In genomic region chr3:89994807-89995515, GRCm38 (mm10) we compare ENCODE assay signal across 19 mouse cellular contexts. TPM values are rescaled to one million over a fixed set of nuclear protein-coding genes. Genes with fewer than 3 reads are reported as not detected.
DNase-seq lines count a peak whose midpoint lies in the region; ATAC-seq and TF ChIP-seq lines count a peak whose summit lies in the region.
"Had no signal": no experiment of that assay in that cellular context is flagged by ENCODE, and none has a peak within 500 bp of the region (broad histone marks: within the 10 kb centered on the region; RNA-seq: fewer than 3 reads in every experiment).

No protein-coding gene starts in this region.

- peak; percentile 14; the same call in 1 of the 2 replicates for TF ChIP-seq CTCF in gastrocnemius, adult 2 months (IDR thresholded peaks at IDR 0.05)
- 0 out of 2 replicates have a peak, but pooled peaks have one; percentile 5 for TF ChIP-seq CTCF in lung, postnatal 0 days (IDR thresholded peaks at IDR 0.05)
- TF ChIP-seq CTCF in lung, adult 2 months (IDR thresholded peaks at IDR 0.05; ENCODE audit: insufficient read depth, low read length), result no peak

- no peak for TF ChIP-seq EP300 in lung, postnatal 0 days (IDR thresholded peaks at IDR 0.05)

- no peak overlapping the region for H3K9ac ChIP-seq in lung, postnatal 0 days (replicated peaks; ENCODE audit: low read depth)
- H3K9ac ChIP-seq: embryonic facial prominence, embryonic 15.5 days; heart, embryonic 13.5 days; lung, embryonic 15.5 days; midbrain, embryonic 15.5 days had no signal

- 86% methylated on average over 5 of the region's 5 CpGs for WGBS in lung, postnatal 0 days
- WGBS in lung, adult 2 months, result 87% methylated on average over 5 of the region's 5 CpGs

- no peaks in the 10 kb centered on the region for H3K27me3 ChIP-seq in lung, postnatal 0 days (replicated peaks; ENCODE audit: insufficient read depth, low read length)
- H3K27me3 ChIP-seq in splenic B cell, adult 2 months (ENCODE audit: control insufficient read depth, insufficient read depth, low read length, poor library complexity, severe bottlenecking), result no peaks in the 10 kb centered on the region
- H3K27me3 ChIP-seq: embryonic facial prominence, embryonic 15.5 days; heart, embryonic 13.5 days; lung, embryonic 15.5 days; midbrain, embryonic 15.5 days had no signal

- no peaks in the 10 kb centered on the region for H3K36me3 ChIP-seq in lung, postnatal 0 days (ENCODE audit: insufficient read depth, low read length)
- H3K36me3 ChIP-seq in splenic B cell, adult 2 months (ENCODE audit: control insufficient read depth, insufficient read depth, low read length, poor library complexity, severe bottlenecking), result peaks cover 7% of the 10 kb centered on the region; the same call in 1 of the 2 replicates

- intact Hi-C loops in gastrocnemius, adult 2 months (cut with DNase I), result no loop called here
- intact Hi-C loops in gastrocnemius, postnatal 14 days (cut with DNase I; ENCODE audit: low total_unique reads), result no loop called here

- H3K27ac ChIP-seq in gastrocnemius, adult 2 months, result no peak overlapping the region
- H3K27ac ChIP-seq in lung, postnatal 0 days (ENCODE audit: low read length), result no peak overlapping the region
- H3K27ac ChIP-seq: embryonic facial prominence, embryonic 15.5 days; heart, embryonic 13.5 days; hindbrain, postnatal 0 days; lung, embryonic 15.5 days; midbrain, embryonic 15.5 days had no signal

- H3K4me2 ChIP-seq in lung, postnatal 0 days (replicated peaks; ENCODE audit: low read depth, low read length), result no peak overlapping the region
- H3K4me2 ChIP-seq: embryonic facial prominence, embryonic 15.5 days; heart, embryonic 13.5 days; lung, embryonic 15.5 days; midbrain, embryonic 15.5 days had no signal

- H3K4me3 ChIP-seq in gastrocnemius, adult 2 months, result no peak overlapping the region
- H3K4me3 ChIP-seq in lung, postnatal 0 days (ENCODE audit: low read depth, low read length), result no peak overlapping the region
- no peak overlapping the region for H3K4me3 ChIP-seq in lung, adult 2 months (replicated peaks; ENCODE audit: extremely low read depth, low read depth, low read length)
- H3K4me3 ChIP-seq: embryonic facial prominence, embryonic 15.5 days; heart, embryonic 13.5 days; lung, embryonic 15.5 days; midbrain, embryonic 15.5 days had no signal

- H3K9me3 ChIP-seq in lung, postnatal 0 days (ENCODE audit: low read length), result no peaks in the 10 kb centered on the region
- H3K9me3 ChIP-seq: embryonic facial prominence, embryonic 15.5 days; heart, embryonic 13.5 days; lung, embryonic 15.5 days; midbrain, embryonic 15.5 days had no signal

- no peak for ATAC-seq in lung, postnatal 0 days
- ATAC-seq: hindbrain, postnatal 0 days; midbrain, embryonic 15.5 days had no signal

- DNase-seq in gastrocnemius, adult 2 months, result no peak
- no peak for DNase-seq in gastrocnemius, postnatal 14 days
- DNase-seq in lung, postnatal 0 days (ENCODE audit: low spot score), result no peak
- no peak for DNase-seq in lung, adult 2 months
- peak; percentile 18 for DNase-seq in NIH3T3 (ENCODE audit: low read depth)
- DNase-seq in splenic B cell, adult 2 months (ENCODE audit: low read depth, low spot score), result peak; percentile 28
- no peak for DNase-seq in layer of hippocampus, adult 9-10 months (ENCODE audit: low spot score)
- DNase-seq: cerebellum, adult 8-10 months; embryo, embryonic 11 days; gastrocnemius, postnatal 36 days; heart, postnatal 4 days; kidney, adult 18-20 months; kidney, postnatal 4 days; spleen, adult 18-20 months had no signal

- TF ChIP-seq POLR2A in lung, adult 2 months (IDR thresholded peaks at IDR 0.05; ENCODE audit: borderline replicate concordance, extremely low read depth, low read depth, low read length), result no peak

- no peaks in the 10 kb centered on the region for H3K4me1 ChIP-seq in lung, postnatal 0 days (ENCODE audit: insufficient read depth, low read depth, low read length)
- peaks cover 5% of the 10 kb centered on the region for H3K4me1 ChIP-seq in lung, adult 2 months (ENCODE audit: control insufficient read depth, insufficient read depth, low read length)

RNA-seq across cellular contexts. Expression of gene Hax1, which starts 3.6 kb away (rescaled TPM):
- 10 to 100 TPM; 52.2 to 57.7 TPM for total RNA-seq in gastrocnemius, adult 2 months (2021)
- total RNA-seq in gastrocnemius, postnatal 14 days (2021), result 10 to 100 TPM; 45.2 to 50.2 TPM
- 80.5 and 93.6 TPM in 2 replicates for polyA plus RNA-seq in lung, postnatal 0 days (2015; fragmentation: Nextera tagmentation; extraction: Ambion mirVana)
- 30.3 and 42.8 TPM in 2 replicates for polyA plus RNA-seq in lung, adult 2 months (2012; rRNA removed)

RNA-seq across cellular contexts. Expression of gene Atp8b2, which starts 31.7 kb away (rescaled TPM):
- 1 to 10 TPM; 6.0 to 9.8 TPM for total RNA-seq in gastrocnemius, adult 2 months (2021)
- total RNA-seq in gastrocnemius, postnatal 14 days (2021), result 10 to 100 TPM; 20.6 to 28.7 TPM
- polyA plus RNA-seq in lung, postnatal 0 days (2015; fragmentation: Nextera tagmentation; extraction: Ambion mirVana), result 7.1 and 7.4 TPM in 2 replicates
- polyA plus RNA-seq in lung, adult 2 months (2012; rRNA removed), result 31.9 and 52.7 TPM in 2 replicates

RNA-seq across cellular contexts. Expression of gene 4933434E20Rik, which starts 56.5 kb away (rescaled TPM):
- 10 to 100 TPM; 82.0 to 93.3 TPM for total RNA-seq in gastrocnemius, adult 2 months (2021)
- 10 to 100 TPM; 46.8 to 56.9 TPM for total RNA-seq in gastrocnemius, postnatal 14 days (2021)
- polyA plus RNA-seq in lung, postnatal 0 days (2015; fragmentation: Nextera tagmentation; extraction: Ambion mirVana), result 144 and 146 TPM in 2 replicates
- polyA plus RNA-seq in lung, adult 2 months (2012; rRNA removed), result 34.7 and 47.4 TPM in 2 replicates

RNA-seq across cellular contexts. Expression of gene Ubap2l, which starts 57.5 kb away (rescaled TPM):
- total RNA-seq in gastrocnemius, adult 2 months (2021), result 100 to 1,000 TPM in 1 of 2 experiments, 10 to 100 TPM in 1; 94.5 to 104 TPM
- 10 to 100 TPM; 90.4 to 95.0 TPM for total RNA-seq in gastrocnemius, postnatal 14 days (2021)
- polyA plus RNA-seq in lung, postnatal 0 days (2015; fragmentation: Nextera tagmentation; extraction: Ambion mirVana), result 101 and 118 TPM in 2 replicates
- polyA plus RNA-seq in lung, adult 2 months (2012; rRNA removed), result 91.9 and 95.2 TPM in 2 replicates

Comparison
In these comparisons a context has a peak if more than half of its experiments do, and no peak if none do; other contexts are left out.
1. DNase-seq: peak in NIH3T3 (single experiment) and splenic B cell, adult 2 months (single experiment); none in gastrocnemius, adult 2 months (single experiment), gastrocnemius, postnatal 14 days (single experiment), lung, postnatal 0 days (single experiment), lung, adult 2 months (single experiment) and layer of hippocampus, adult 9-10 months (single experiment).